Mouse (Mus musculus): ENCODE results near the gene Shisal2a.

GRCm38 (mm10) chr4:108406861-108407401 is 23.8 kb upstream of the Shisal2a start, which contains the start of gene Gpx7:
- TF ChIP-seq POLR2A (IDR thresholded peaks at IDR 0.05; ENCODE audit: insufficient read depth, low read depth, low read length) (no peak), CTCF (IDR thresholded peaks at IDR 0.05; ENCODE audit: insufficient read depth, low read depth, low read length) (no peak)
